Mouse (Mus musculus) adrenal gland, adult 8-10 months (tissue): ENCODE measurements at regions not wholly inside any gene's neighbourhood (a gene's known extent, or its start where the extent isn't known, plus 50 kb on each side); places are given as distances from the start of the nearest gene placed in this dataset.

ENCODE experiments used
- DNase-seq: peaks from one replicate; pipeline ENCODE4 v3.0.0; 2022

DNA sequence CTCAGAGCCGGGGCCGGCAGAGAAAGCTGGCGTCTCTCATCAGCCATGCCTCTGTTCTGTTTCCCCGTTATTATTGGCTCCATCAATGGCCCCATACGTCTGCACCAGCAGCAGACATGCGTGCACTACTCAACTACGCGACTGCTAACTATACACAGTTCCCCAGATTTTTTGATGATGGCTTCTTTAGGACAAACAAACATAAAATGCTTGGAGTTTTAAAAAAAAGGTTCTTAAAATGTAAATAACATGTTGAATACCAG, 256.6 kb downstream of the Ankrd16 start:
- DNase-seq = no peak

- no peak for DNase-seq
Observed at GRCm38 (mm10) chr2:12049386-12049785, 252.3 kb downstream of the Itga8 start.

GRCm38 (mm10) chr2:12049972-12050371, 251.8 kb downstream of the Itga8 start:
- no peak for DNase-seq

DNA sequence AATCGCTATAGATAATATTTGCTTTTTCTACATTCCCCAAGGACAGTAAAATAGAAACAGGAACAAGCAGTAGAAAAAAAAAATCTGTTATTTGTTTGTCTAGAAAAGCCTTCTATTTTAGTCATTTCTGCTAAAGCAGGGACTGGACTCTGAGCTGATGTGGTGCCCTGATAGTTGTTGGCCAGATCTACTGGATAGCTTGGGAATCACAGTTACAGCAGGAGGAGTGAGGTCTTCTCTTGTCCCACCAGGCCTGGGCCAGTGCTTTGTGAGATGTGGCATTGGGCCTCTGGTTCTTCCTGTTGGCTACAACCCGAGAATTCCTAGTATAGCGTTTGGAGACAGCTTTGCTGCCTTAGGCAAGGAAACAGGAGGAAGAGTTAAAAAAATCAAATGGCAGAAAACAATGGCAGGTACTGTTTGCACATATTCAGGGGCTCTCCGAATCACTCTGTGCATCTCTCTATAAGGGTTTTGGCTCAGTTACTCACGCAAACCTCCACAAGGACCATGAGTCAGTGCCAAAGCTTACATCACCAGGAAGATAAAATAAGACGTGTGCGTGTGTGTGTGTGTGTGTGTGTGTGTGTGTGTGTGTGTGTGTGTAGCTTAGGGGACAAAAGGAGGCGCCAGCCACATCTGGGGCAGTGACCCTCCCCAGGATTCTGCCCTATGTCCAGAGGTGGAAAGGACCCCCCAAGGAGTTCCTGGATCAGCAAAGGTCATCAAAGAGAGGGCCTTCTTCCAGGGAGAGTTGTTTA, 248.1 kb downstream of the Itga8 start:
- no peak for DNase-seq

DNA sequence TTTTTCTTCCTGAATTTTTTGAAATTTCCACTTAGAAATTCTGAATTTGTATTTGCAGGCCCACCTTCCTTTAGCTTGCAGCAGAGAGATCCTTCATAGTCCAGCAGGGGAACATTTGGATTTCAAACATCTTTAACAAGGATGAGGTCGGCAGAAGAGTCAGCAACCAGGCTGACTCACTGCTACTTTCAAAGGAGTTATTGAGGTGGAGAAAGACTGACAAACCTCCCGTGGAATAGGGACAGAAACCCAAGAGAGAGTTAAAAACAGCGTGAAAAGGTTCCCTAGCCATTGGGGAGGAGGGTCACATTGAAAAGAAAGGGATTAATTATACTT, 247.6 kb downstream of the Itga8 start:
- no peak for DNase-seq
